Mouse (Mus musculus) left cerebral cortex, adult 9 months (tissue): ENCODE measurements around the gene Tcerg1l.

Experiments
- DNase-seq, 2 experiments: peaks; one replicate each; pipeline ENCODE4 v3.0.0; 2022; ENCODE audit warnings: low spot score in 2 of 2

The Tcerg1l gene

GRCm38 (mm10) chr7:138357475-138357874 lies 40.1 kb downstream of the Tcerg1l start:
- DNase-seq, result no peak

- DNase-seq, result no peak
These were observed 40.7 kb downstream of the Tcerg1l start for GRCm38 (mm10) chr7:138356655-138357449.

GRCm38 (mm10) chr7:138345451-138345850 lies 52.1 kb downstream of the Tcerg1l start:
- DNase-seq, result no peak

GRCm38 (mm10) chr7:138338451-138338850 lies 59.1 kb downstream of the Tcerg1l start:
- DNase-seq, result no peak

GRCm38 (mm10) chr7:138337946-138338345 lies 59.6 kb downstream of the Tcerg1l start:
- DNase-seq, result no peak

GRCm38 (mm10) chr7:138332504-138333168 lies 64.9 kb downstream of the Tcerg1l start:
- no peak for DNase-seq

GRCm38 (mm10) chr7:138331266-138331665 lies 66.3 kb downstream of the Tcerg1l start:
- no peak for DNase-seq

GRCm38 (mm10) chr7:138328637-138329036 lies 68.9 kb downstream of the Tcerg1l start:
- DNase-seq, result peak in 1 of 2 experiments; percentile 30

- no peak for DNase-seq
These were observed 70.8 kb downstream of the Tcerg1l start for GRCm38 (mm10) chr7:138326760-138327159.

GRCm38 (mm10) chr7:138313733-138314132 lies 83.8 kb downstream of the Tcerg1l start:
- no peak for DNase-seq

- no peak for DNase-seq
These were observed 91.4 kb downstream of the Tcerg1l start for GRCm38 (mm10) chr7:138306126-138306525.

GRCm38 (mm10) chr7:138284790-138285189 lies 112.7 kb downstream of the Tcerg1l start:
- no peak for DNase-seq

GRCm38 (mm10) chr7:138275263-138275662 lies 122.3 kb downstream of the Tcerg1l start:
- no peak for DNase-seq

- DNase-seq, result no peak
These were observed 126.2 kb downstream of the Tcerg1l start for GRCm38 (mm10) chr7:138271328-138271727.

- no peak for DNase-seq
These were observed 128.1 kb downstream of the Tcerg1l start for GRCm38 (mm10) chr7:138269386-138269785.

- no peak for DNase-seq
These were observed 129.4 kb downstream of the Tcerg1l start for GRCm38 (mm10) chr7:138267976-138268646.

- no peak for DNase-seq
These were observed 148.9 kb downstream of the Tcerg1l start for GRCm38 (mm10) chr7:138248612-138249011.

- DNase-seq, result peak in 1 of 2 experiments; percentile 34
These were observed 149.4 kb downstream of the Tcerg1l start for GRCm38 (mm10) chr7:138248176-138248575.

- DNase-seq, result no peak
These were observed 150.8 kb downstream of the Tcerg1l start for GRCm38 (mm10) chr7:138246684-138247083.

- DNase-seq, result no peak
These were observed 155.3 kb downstream of the Tcerg1l start for GRCm38 (mm10) chr7:138242229-138242628.

GRCm38 (mm10) chr7:138237708-138238225 lies 159.8 kb downstream of the Tcerg1l start:
- no peak for DNase-seq

- no peak for DNase-seq
These were observed 173.3 kb downstream of the Tcerg1l start for GRCm38 (mm10) chr7:138224252-138224651.
